Mouse (Mus musculus) gastrocnemius, postnatal 14 days (tissue): ENCODE data around the gene Inppl1. TPM values are rescaled to one million over a fixed set of nuclear protein-coding genes. Genes with fewer than 3 reads are reported as not detected.

Experiments used
- DNase-seq: peaks from one replicate; pipeline ENCODE4 v3.0.0; 2021; ENCODE audit warnings: mixed read lengths
- intact Hi-C: fragments of 180-260 bp; cut with DNase I; formaldehyde crosslinking; loops from one replicate; pipeline ENCODE4 v1.15.1; 2025; ENCODE audit warnings: low total_unique reads
- long read RNA-seq, 2 experiments: library from polyadenylated mRNA; stranded (forward); transcript quantifications; one replicate each; pipeline ENCODE4 v2.0.0; 2021
- total RNA-seq, 2 experiments: library from RNA; stranded (reverse); gene quantifications; 2 replicates each; pipeline ENCODE4 v1.2.3; 2021

The Inppl1 gene
- 10 to 100 TPM; 67.0 to 73.8 TPM for total RNA-seq
- long read RNA-seq, experiment 1, full-length matches to known transcripts: 7 of 47 reads
- long read RNA-seq, experiment 1, partial matches to known transcripts: 15 of 47 reads
- long read RNA-seq, experiment 1, other reads (novel, unspliced or antisense): 25 of 47 reads
- long read RNA-seq, experiment 2, full-length matches to known transcripts: 6 of 56 reads
- long read RNA-seq, experiment 2, partial matches to known transcripts: 18 of 56 reads
- long read RNA-seq, experiment 2, other reads (novel, unspliced or antisense): 32 of 56 reads

DNA sequence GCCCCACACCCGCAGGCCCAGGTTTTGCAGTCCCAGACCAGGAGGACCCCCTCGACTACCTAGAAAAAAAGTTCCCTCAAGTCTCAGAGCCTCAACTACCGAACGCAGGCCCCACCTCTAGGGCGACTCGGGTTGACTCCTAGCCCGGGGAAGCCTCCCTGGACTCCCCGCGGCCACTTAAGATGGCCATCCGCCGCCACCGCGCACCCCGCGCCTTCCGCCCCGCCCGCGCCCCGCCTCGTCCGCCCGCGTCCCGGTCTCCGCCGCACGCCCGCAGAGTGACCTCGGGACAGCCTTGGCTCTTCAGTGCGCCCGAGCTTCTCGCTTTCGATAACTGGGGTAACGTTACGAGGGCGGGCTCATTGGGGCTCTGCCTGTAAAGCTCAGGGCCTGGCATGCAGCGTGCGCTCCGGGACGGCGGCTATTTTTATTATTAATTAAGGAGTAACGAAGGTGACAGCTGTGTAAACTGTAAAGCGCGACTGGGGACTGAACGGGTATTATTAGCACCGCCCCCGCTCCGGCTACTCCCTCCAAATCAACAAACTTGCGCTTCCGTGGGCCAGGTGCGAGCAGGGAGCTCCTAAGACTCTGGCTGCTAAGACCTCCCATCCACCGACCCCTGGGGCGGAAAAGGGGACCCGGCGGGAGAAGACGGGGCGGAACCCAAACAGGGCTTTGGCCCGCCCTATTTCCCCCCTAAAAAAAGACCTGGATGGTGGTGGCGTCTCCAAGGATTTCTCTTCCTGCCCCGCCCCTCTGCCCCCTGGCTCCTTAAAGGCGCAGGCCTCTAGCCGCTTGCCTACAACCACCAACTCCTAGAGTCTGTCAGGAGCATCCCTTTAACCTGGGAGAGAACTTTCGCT, at the start of gene Inppl1:
Gene Inppl1, minus strand, starts transcription at position 624 of the 866 bp plus-strand sequence.
- peak; percentile 89 for DNase-seq
- intact Hi-C loops: loop anchor here (10.0 kb wide), 1 partner anchor 163 kb away; no protein-coding TSS in a partner anchor

DNA sequence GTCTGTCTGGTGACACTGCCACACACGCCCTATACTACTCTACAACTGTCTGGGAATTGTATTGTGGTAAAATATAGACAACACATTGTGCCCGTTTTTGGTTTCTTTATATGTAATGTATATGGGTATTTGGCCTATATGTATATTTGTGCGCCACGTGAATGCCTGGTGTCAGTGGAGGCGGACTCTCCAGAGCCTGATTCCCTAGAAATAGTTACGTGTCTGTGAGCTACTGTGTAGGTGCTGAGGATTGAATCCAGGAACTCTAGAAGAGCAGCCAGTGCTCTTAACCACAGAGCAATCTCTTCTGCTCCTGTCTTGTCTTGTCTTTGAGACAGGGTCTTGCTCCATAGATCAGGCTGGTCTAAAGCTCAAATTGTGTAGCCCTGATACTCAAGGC, 48.2 kb upstream of the Inppl1 start:
- no peak for DNase-seq
- intact Hi-C loops: no loop called here

DNA sequence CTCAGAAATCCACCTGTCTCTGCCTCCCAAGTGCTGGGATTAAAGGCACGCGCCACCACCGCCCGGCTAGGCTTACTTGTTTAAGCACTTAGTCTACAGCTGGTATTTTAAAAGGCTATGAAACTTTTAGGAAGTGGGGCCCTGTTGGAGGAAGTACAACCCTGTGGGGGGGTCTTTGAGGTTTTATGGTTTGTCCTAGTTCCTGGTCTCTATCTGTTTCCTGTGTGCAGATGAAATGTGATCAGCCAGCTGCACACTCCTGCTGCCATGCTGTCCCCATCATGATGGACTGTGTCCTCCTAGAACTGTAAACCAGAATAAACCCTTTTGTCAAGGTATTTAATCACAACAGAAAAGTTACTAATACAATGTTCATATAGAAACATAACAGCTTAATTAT, 46.1 kb upstream of the Inppl1 start:
- intact Hi-C loops: no loop called here
- DNase-seq: no peak

DNA sequence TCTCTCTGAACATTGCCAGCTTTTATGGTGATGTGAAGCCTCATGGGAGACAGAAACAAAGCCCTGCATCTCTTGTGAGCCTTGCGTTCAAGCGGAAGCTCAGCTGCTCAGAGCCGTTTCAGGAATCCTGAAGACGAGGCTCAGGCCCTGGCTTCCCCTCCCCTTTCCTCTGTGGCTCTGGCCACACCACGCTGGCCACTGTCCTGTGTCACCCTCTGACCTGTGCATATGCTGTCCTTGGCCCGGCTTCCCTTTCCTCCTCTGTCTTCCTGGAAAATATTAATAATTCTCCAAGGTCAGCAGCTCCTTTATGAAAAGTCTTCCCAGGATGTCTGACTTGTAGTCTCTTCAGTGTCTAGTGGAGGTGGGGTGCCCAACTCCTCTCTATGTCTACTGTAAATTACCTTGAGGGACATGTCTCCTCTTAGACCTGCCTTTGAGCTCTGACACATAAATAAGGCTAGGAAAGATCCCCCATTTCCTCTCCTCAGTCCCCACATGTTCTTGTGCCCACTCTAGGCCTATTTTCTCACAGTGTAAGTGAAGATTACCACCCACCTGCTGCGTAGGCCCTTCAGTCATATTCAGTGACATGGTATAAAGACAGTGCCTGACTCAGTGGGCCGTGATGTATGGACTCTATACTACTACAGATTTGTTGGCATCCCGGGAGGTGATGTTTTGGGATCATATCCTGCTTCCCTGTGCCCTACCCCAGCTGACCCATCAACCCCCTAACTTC, 44.6 kb upstream of the Inppl1 start:
- intact Hi-C loops: no loop called here
- no peak for DNase-seq

DNA sequence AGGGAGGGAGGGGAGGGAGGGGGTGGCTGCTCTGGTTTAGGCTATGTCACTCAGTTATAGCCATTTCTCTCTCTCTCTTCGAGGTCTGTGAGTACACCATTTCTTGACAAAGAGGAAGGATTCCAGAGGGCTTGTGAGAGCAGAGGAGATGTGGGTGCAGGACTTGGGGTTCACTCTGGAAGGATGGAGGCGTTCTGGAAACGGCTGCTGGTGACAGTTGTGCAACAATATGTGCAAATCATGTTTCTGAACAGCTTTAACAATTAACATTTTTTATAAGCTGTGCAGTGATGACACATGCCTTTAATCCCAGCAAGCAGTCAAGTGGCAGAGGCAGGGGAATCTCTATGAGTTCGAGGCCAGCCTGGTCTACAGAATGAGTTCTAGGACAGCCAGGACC, 42.8 kb upstream of the Inppl1 start:
- intact Hi-C loops: no loop called here
- no peak for DNase-seq

DNA sequence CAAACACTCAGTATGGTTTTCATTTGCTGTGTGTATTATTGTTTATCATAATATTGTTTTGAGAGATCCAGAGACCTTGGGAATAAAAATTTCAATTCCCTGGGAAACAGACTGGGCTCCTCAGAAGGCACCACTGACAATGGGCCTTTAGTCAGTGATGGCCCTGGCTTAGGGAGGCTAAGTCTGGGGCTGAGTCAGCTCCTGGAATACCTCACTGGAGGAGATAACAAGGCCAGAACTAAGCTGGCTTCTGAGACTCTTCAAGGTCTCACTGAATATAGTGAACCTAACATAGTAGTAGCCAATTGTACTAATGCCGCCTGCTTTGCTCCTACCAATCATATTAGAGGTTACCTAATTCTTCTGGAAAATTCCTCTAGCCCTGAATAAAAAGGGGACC, 37.9 kb upstream of the Inppl1 start:
- DNase-seq: no peak
- intact Hi-C loops: no loop called here

DNA sequence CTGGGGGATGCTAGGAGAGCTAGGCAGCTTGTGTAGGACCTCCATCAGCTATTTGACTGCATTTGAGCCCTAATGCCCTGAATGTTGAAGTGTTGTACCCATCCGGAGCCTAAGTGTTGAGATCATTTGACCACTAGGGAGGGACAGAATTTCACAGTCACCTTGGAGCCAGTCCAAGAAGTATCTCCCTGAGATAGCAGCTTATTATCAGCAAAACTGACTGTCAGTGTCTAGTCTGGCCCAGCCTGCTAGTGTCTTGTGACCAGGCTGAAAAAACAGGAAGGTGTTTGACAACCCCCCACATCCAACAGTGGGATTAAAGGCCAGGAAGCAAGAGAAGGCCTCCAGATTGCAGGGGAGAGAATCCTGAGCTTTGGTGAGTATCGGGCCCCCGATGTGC, 33.3 kb upstream of the Inppl1 start:
- intact Hi-C loops: no loop called here
- no peak for DNase-seq

DNA sequence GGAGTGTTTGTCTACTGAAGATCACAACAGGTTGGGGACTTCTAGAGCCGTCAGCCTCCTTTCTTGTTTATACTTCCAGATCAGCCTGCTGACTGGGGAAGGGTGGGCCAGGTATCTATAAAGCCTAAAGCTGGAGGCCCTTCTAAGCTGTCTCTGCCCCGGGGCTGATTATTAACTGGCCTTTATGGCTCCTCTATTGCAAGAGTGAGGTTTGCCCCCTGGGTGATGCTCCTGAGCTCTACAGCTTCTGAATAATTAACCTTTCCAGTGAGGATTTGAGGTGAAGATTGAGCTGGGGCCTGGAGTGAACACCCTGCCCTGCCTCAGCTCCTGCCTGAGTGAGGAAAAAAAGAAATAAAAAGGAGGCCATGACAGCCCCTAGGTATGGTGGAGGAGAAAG, 32.6 kb upstream of the Inppl1 start, which contains the start of gene Folr1:
Gene Folr1, minus strand, starts transcription at position 160 of the 400 bp plus-strand sequence.
- no peak for DNase-seq
- intact Hi-C loops: no loop called here

DNA sequence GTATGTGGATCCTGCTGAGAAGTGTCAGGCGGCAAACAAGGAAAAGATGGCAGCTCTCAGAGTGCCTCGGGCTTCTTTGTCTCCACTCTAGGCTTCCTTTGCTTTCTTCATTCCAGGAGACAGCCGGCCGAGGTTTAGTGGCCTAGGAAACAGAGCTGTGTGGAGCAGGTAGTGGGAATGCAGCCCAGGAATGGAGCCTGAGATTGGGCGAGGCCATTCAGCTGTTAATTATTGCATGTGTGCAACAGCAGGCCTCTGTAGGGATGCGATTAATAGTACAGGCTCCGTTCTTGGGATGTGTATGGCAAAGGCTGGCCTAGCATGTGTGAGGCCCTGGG, 31.1 kb upstream of the Inppl1 start:
- intact Hi-C loops: no loop called here
- DNase-seq: no peak

DNA sequence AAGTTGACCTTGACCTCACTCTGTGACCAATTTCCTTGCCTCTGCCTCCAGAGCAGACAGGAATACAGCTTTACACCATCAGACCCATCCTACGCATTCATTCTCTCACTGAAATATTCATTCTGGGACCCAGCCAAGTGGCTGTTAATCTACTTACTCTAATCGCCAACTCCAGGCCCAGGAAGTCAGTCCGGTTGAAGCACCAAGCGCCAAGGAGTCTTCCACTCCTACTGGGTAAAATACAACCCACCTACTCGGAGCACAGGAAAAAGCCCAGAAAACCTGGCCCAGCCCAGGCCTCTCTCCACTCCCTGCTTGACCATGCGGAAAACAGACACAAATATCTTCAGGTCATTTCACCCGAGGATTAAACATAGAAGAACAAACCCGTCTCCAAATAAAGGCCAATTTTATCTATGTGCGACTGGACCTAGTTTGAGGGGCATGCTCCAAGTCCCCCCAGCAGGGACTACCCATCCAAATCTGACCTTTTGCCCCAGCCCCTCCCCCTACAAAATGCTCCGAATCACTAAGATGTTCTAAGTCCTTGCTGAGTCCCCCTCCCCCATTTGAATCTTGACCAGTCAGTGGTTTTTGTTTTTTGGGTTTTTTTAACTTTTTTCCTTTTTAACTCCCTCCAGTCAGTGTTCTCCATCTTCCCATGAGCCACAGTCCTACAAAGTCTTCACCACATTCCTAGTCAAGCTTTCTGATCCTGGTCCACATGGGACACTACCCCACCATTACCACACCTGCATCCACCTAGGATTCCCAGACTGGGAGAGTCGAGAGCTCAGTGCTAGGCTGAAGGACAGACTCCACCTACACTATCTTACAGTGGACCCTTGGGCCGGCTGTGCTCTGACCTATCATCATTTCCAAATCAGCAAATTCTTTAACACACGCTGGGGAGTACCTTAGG, 30.5 kb upstream of the Inppl1 start:
- intact Hi-C loops: no loop called here
- no peak for DNase-seq

DNA sequence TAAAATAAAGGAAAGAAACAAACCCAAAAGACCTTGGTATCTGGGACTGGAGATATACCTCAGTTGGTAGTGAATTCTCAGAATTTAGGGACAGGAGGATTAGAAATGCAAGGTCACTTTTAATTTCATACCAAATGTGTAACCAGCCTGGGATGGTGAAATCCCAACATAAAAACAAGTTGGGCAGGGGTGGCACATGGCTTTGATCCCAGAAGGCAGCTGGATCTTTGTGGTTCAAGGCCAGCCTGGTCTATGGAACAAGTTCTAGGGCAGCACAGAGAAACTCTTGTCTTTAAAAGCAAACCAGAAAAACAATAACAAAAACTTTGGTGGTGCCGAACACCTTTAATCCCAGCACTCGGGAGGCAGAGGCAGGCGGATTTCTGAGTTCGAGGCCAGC, 29.5 kb upstream of the Inppl1 start:
- intact Hi-C loops: no loop called here
- no peak for DNase-seq

DNA sequence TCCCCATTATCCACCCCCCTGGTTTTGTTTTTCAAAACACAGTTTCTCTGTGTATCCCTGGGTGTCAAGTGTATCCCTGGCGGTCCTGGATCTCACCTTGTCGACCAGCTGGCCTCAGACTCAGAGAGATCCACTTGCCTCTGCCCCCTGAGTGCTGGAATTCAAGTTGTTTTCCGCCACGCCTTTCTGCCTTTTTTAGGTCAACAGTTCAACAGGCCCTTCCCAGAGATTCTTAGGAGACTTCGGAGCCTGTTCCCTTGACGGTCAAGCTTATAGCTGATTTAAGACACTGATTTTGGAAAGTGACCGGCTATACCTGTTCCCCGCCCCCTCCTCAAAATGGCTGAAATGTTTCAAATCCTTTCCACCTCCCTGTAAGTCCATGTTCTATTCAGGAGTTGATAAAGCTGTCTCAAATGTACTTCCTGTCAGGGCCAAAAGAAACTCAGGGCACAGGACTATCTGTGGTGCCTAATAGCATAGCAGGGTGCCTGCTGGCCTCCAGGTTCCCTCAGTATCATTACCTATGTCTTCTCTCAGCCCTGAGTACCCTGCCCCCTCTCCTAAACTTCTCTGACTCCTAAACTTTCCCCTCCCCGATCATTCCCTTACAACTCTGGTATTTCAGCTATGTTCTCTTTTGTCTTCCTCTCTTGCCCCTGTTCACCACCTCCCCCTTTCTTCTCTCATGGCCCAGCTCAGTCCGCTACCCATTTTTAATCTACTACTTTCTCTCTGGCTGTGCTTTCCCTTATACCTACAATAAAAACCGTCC, 28.6 kb upstream of the Inppl1 start:
- intact Hi-C loops: no loop called here
- no peak for DNase-seq

DNA sequence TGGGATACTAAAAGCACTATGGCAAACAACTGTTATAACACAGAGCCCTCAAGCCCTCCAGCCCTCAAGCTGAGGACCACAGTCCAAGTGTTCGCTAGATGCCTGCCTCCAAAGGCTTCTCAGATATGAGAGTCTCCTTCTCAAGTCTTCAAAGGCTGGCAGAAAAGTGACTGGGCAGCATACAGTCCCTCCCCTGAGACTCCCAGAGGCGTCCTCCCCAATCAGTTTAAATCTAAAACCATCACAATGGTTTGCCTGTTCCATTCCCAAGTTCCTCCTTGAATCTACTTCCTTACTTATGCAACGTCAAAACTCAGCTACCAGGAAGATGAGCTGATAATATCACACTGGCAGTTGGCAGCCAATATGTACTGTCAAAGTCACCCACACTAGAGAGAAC, 25.4 kb upstream of the Inppl1 start, which contains the start of gene Anapc15:
Gene Anapc15, plus strand, starts transcription at position 301 of the 400 bp plus-strand sequence.
- intact Hi-C loops: no loop called here

DNA sequence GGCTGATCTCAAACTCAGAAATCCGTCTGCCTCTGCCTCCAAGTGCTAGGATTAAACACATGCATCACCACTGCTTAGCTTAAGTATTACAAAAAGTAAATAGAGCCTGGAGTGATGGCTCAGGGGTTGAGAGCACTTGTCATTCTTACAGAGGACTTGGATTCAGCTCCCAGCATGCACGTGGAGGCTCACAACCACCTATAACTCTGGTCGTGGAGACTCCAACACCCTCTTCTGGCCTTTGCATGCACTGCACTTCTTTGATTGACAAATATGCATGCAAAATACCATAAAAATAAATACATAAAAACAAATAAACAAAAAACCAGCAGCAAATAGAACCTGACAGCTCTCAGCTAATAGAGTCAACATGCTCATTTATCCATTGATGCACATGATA, 24.3 kb upstream of the Inppl1 start:
- no peak for DNase-seq
- intact Hi-C loops: no loop called here

More for the DNA sequence above, 25.4 kb upstream of the Inppl1 start, which contains the start of gene Anapc15:
- no peak for DNase-seq

DNA sequence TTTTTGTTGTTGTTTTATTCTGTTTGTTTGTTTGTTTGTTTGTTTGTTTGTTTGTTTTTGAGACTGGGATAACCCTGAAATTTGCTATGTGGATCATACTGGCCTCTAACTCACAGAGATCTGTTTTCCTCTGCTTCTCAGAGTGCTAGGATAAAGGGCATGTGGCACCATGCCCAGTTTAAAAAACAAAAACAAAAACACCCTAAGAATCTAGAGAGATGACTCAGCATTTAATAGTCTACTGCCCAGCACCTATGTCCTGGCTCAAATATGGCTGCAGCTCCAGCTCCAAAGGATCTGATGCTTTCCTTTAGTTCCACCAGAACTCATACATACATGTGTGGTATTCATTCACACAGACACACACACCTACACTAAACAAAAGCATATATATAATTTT, 22.9 kb upstream of the Inppl1 start:
- no peak for DNase-seq
- intact Hi-C loops: no loop called here

DNA sequence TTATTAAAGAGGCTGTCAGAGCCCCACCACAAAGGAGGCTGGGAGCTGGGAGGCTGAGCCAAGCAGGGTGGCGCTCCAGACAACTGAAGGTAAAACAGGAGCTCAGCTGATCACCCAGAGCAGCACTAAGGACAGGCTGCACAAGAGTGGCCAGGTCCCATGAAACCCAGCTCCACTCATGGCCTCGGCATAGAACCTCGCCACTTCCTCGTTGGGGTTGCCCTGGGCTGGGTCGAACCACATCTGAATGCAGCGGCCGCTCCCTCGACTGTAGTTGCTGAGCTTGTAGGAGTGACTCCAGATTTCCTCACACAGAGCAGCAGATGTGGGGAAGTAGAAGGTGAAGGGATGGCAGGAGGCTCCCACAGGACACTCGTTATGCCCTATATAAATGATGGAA, 20.3 kb upstream of the Inppl1 start:
- no peak for DNase-seq
- intact Hi-C loops: no loop called here

DNA sequence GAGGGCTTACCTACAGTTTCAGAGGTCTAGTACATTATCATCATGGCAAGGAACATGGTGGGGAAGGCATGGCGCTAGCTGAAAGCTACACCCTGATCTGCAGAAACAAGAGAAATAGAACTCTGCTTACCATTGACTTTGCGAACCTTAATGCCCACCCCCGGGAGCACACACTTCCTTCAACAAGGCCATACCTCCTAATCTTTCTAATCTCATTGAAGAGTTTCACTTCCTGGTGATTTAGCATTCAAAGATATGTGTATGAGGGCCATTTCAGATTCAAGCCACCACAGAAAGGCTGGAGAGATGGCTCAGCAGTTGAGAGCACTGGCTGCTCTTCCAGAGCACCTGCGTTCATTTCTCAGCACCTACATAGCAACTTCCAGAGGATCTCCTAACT, 19.1 kb upstream of the Inppl1 start, which contains the start of gene Folr2:
Gene Folr2, minus strand, starts transcription at position 101 of the 400 bp plus-strand sequence.
- intact Hi-C loops: no loop called here
- DNase-seq: no peak

DNA sequence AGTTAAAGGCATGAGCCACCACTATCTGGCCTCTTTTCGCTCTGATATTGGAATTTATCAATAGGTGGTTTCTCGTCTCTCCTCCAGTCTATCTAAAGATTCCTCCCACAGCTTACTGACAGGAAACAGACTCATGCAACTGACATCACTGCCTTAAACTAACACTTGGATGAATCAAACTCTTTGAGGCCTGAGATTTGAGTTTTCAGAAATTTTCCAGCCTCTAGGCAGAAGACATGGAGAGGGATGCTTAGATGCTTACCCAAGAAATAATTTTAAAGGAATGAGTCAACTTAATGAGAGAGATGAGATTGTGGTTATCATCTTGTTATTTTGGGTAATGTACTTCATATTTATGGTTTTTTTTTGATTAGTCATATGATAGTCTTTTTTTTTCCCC, 15.8 kb upstream of the Inppl1 start:
- intact Hi-C loops: no loop called here
- DNase-seq: no peak
